Mouse (Mus musculus): ENCODE data around the gene Crhr1.

- TF ChIP-seq POLR2A (IDR thresholded peaks at IDR 0.05; ENCODE audit: insufficient read depth, low read depth, low read length) (no peak), CTCF (IDR thresholded peaks at IDR 0.05) (no peak), EP300 (IDR thresholded peaks at IDR 0.05; ENCODE audit: insufficient read depth, low read depth, low read length) (no peak)
Measured at GRCm38 (mm10) chr11:104088519-104088918, 44.1 kb upstream of the Crhr1 start.
